Mouse (Mus musculus) Patski (cell line): ENCODE measurements at regions not wholly inside any gene's neighbourhood (a gene's known extent, or its start where the extent isn't known, plus 50 kb on each side); places are given as distances from the start of the nearest gene placed in this dataset.
"Not testable (repeated sequence)": the region's sequence is repeated elsewhere in the genome, so short reads cannot be mapped to it uniquely, and the experiment has no call there.

Experiments used
- ATAC-seq: fragments of 100-300 bp; one replicate; pipeline ENCODE4 v1.8.0; 2021
- CTCF ChIA-PET: fragments of 350-600 bp; sonication (Branson Sonifier 250); formaldehyde crosslinking; loops from one replicate; lab custom pipeline; 2022; ENCODE audit warnings: inconsistent platforms; lab: Charles Lee
- POLR2A ChIA-PET: fragments of 350-600 bp; sonication (Branson Sonifier 250); formaldehyde crosslinking; loops from one replicate; lab custom pipeline; 2022; ENCODE audit warnings: antibody characterized with exemption, inconsistent platforms; lab: Charles Lee
- DNase-seq: peaks from one replicate; pipeline ENCODE4 v3.0.0-alpha.2; 2011; ENCODE audit warnings: low read depth, low spot score
- H3K27me3 ChIP-seq: fragments of 371-371 bp; one replicate; pipeline ENCODE4 v1.5.1; 2021
- CTCF ChIP-seq: fragments of 100-300 bp; IDR thresholded peaks from one replicate; pipeline ENCODE4 v1.5.1; 2021
- in situ Hi-C: fragments of 300-500 bp; cut with MboI; formaldehyde crosslinking; loops from 3 replicates; pipeline ENCODE4 v1.11.1; 2018; ENCODE audit warnings: low pct_unique_long_range_greater_than_20kb, mixed read lengths

DNA sequence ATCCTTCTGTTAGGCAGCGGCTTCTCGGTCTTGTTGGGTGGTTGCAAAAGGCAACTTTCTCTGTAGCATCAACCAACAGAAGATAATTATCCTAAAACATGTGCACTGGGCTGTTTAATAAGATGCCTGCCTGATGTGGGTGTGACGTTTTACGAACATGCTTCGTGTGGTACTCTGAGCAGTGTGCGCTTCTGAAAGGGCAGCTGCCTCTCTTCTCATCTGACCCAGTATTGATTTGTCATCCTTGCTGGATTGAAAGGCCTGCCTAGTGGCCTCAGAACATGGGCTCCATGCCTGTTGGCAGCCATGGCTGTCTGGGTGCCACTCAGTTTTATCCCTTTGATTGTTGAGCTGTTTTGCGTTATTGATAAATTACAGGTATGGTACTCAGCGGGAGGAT lies 167.4 kb downstream of the Brms1l start:
- CTCF ChIA-PET = interaction anchor here (1.2 kb wide), 1 partner anchor 17 kb away, joined by 3 read pairs; no protein-coding TSS in a partner anchor
- DNase-seq (no peak), ATAC-seq (no peak)
- POLR2A ChIA-PET = no interaction called here
- TF ChIP-seq CTCF = no peak
- peaks cover 8% of the 10 kb centered on the region for H3K27me3 ChIP-seq
- in situ Hi-C loops = no loop called here

DNA sequence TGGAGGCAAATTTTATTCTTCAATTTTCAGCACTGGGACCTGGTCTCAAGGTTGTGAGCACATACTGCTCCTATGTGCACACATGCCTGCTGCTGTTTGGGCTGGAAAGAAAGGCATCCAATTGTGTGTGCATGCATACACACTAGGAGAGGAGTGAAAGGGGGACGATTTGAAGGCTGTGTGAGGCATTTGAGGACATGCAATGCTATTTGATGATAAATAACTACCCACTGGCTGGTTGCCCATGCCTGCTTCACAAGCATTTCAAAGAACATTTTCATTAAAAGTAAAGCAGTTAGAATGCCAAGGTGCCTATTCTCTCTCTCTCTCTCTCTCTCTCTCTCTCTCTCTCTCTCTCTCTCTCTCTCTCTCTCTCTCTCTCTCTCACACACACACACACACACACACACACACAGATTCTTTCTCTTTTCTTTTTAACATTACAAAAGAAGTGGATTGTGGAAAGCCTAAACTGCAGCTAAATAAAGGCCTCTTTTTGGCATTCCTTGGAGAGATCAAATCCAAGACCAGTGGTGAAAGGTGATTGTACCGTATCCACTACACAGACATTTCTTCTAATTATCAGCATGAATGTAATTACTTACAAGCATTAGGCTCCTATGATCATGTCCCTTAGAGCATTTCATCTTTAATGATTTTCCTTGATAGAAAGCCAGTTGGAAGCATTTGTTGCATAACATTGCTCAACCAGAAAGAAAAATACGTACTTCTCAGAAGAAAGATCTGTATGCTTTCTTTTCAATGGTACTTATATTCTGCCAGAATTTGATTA lies 160.7 kb downstream of the Brms1l start:
- no peak for DNase-seq
- CTCF ChIA-PET = no interaction called here
- H3K27me3 ChIP-seq = no peaks in the 10 kb centered on the region
- ATAC-seq = no peak
- TF ChIP-seq CTCF = no peak
- POLR2A ChIA-PET = no interaction called here
- in situ Hi-C loops = no loop called here

- in situ Hi-C loops = no loop called here
- CTCF ChIA-PET = no interaction called here
- ATAC-seq = no peak
- TF ChIP-seq CTCF = no peak
- no peak for DNase-seq
- peaks cover 3% of the 10 kb centered on the region for H3K27me3 ChIP-seq
- POLR2A ChIA-PET = no interaction called here
Observed at GRCm38 (mm10) chr12:55983565-55984351, 147.6 kb downstream of the Brms1l start.

DNA sequence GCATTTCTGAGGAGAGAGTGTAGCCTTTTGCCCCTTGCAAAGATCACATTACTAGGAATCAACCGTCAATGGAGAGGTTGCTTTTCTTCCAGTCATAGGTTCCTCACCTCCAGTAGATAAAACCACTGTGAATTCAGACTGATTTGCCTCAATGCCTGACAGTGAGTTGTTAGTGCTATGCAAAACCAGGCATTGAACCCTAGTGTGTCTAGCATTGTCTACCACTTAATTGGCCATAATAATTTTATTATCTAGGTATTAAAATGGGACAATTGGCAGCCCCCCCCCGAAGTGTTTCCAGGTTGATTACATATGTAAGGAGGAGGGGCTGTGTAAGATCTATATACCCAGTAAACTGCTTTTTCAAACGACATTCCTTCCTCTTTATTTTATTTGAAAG lies 147.0 kb downstream of the Brms1l start:
- ATAC-seq (no peak), DNase-seq (no peak)
- ChIA-PET CTCF (no interaction called here), POLR2A (no interaction called here)
- no peaks in the 10 kb centered on the region for H3K27me3 ChIP-seq
- in situ Hi-C loops = no loop called here
- TF ChIP-seq CTCF = no peak

DNA sequence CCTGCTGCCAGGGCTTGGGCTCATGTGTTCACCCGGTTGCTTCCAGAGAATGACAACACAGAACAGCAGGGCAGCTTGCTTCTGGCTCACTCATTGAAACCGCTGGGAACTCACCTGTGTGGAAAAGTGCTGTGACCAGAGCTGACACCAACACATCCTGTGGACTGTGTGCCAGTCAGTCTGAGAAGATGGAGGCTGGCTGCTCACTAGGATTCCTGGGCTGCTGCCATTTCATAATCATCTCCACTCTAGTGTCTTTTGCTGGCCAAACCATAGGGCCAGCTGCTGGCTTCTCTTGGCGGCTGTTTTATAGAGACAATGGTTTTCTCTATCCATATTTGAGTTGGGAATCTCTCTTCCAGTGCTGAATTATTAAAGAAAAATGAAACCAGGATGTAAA lies 138.1 kb downstream of the Brms1l start:
- TF ChIP-seq CTCF = no peak
- ATAC-seq (no peak), DNase-seq (no peak)
- POLR2A ChIA-PET = no interaction called here
- in situ Hi-C loops = no loop called here
- no peaks in the 10 kb centered on the region for H3K27me3 ChIP-seq
- CTCF ChIA-PET = no interaction called here

DNA sequence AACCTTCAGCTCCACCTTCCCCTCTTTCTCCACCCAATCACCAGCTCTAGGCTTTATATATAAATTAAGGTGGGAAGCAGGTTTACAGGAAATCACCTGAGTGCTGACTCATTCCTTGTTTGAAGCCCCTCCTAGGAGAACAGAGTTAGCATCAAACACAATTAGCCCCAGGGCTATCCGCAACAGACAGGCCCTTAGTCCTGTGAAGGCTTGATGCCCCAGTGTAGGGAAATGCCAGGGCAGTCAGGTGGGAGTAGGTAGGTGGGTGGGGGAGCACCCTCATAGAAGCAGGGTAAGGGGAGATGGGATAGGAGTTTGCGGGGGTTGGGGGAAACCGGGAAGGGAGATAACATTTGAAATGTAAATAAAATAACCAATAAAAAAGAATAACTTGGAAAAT lies 123.2 kb downstream of the Brms1l start:
- DNase-seq, POLR2A ChIA-PET, H3K27me3 ChIP-seq, in situ Hi-C loops, ATAC-seq, CTCF ChIA-PET: not testable (repeated sequence)

DNA sequence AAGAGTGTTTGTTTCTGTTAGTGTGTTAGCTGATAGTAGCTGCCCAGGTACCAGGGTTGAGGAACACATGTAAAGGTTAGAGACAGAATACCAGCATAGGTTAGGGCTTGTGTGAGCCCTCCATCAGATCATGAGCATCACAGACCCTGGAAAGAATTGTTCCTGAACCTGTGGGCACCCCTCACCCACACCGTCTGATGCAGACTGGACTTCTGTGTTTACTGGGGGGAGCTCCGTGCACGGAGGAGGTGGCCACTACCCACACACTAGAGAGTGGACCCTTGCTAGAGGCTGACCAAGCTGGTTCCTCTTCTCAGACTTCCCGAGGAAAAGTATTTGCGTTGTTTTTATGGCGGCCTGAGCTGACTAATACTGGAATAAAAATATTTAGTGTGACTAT lies 104.4 kb downstream of the Brms1l start:
- TF ChIP-seq CTCF = no peak
- H3K27me3 ChIP-seq = no peaks in the 10 kb centered on the region
- ATAC-seq (no peak), DNase-seq (no peak)
- ChIA-PET POLR2A (no interaction called here), CTCF (interaction anchor here (1.0 kb wide), 1 partner anchor 13 kb away, joined by 3 read pairs; no protein-coding TSS in a partner anchor)
- in situ Hi-C loops = no loop called here

DNA sequence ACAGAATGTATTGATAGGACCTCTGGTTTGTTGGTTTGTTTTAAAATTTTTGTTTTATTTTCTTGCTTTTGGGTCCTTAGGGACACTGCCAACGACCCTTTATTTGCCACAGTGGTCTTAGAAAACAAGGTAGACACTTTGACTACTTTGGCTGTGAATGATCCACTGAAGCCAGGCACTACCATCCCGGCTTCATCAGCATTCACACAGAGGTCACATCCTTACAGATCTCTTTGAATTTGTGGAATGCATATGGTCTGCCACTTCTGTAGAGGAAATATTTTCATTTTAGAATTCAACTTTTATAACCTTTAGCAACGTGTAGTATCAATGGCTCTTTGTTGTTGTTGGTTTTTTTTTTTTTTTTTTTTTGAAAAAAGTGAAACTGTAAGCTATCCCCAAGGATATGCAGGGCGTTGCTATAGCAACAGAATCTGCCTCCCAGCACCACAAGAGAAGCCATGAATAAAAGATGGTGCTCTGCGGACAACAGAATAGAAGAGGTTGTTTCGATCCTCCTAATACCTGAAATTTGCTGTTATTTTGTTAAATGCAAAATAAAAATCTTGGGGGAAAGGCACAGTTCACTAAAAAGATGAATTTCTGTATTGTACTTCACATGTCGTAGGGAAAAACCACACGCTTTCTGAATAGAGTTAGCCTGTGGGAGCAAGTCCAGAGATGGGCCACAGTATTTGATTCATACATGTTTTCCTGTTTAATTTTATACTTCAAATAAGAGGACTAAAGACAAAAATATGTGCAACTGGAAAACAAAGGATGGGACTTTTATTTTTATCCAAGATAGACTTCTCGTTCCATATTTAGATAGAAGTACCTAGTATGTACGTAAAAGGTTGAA lies 103.4 kb downstream of the Brms1l start:
- ATAC-seq (no peak), DNase-seq (no peak)
- POLR2A ChIA-PET = no interaction called here
- H3K27me3 ChIP-seq = no peaks in the 10 kb centered on the region
- no peak for TF ChIP-seq CTCF
- in situ Hi-C loops = no loop called here
- CTCF ChIA-PET = no interaction called here

GRCm38 (mm10) chr12:55934172-55934571 lies 98.0 kb downstream of the Brms1l start:
- POLR2A ChIA-PET = no interaction called here
- in situ Hi-C loops = no loop called here
- CTCF ChIA-PET = no interaction called here
- no peaks in the 10 kb centered on the region for H3K27me3 ChIP-seq
- no peak for ATAC-seq
- no peak for DNase-seq
- no peak for TF ChIP-seq CTCF

GRCm38 (mm10) chr12:55933417-55933816 lies 97.3 kb downstream of the Brms1l start:
- ATAC-seq (no peak), DNase-seq (no peak)
- CTCF ChIA-PET = interaction anchor here (1.2 kb wide), 1 partner anchor 11 kb away, joined by 3 read pairs; no protein-coding TSS in a partner anchor
- in situ Hi-C loops = no loop called here
- no peak for TF ChIP-seq CTCF
- POLR2A ChIA-PET = interaction anchor here (0.7 kb wide), 1 partner anchor 21 kb away, joined by 3 read pairs; no protein-coding TSS in a partner anchor
- no peaks in the 10 kb centered on the region for H3K27me3 ChIP-seq
